Comparison of ENCODE assay signal across 19 mouse cellular contexts in the genomic region with DNA sequence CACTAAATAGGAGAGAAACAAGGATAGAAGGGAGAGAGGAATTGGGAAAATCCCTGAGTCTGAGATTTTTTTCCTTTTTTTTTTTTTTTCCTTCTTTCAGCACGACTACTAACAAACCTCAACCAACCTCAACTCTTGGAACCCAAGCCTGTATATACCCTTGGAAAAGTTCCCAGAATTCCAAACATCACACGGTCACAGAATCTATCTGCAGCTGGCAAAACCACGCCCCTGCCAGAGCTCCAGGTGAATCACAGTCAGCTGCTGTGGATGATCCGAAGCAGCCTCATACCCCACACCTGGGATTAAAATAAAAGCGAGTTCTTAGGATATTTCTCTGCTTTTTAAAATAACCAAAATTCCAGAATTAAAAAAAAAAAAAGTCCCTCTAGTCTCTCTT. TPM values are rescaled to one million over a fixed set of nuclear protein-coding genes. Genes with fewer than 3 reads are reported as not detected.
DNase-seq lines count a peak whose midpoint lies in the region; ATAC-seq and TF ChIP-seq lines count a peak whose summit lies in the region.
"Had no signal": no experiment of that assay in that cellular context is flagged by ENCODE, and none has a peak within 500 bp of the region (broad histone marks: within the 10 kb centered on the region; RNA-seq: fewer than 3 reads in every experiment).

No protein-coding gene starts in this region.

- H3K79me2 ChIP-seq in MEL (ENCODE audit: control insufficient read depth, insufficient read depth, low read length, poor library complexity), result no peaks in the 10 kb centered on the region; the same call in 1 of the 2 replicates

- no peak overlapping the region for H3K4me3 ChIP-seq in heart, embryonic 15.5 days
- H3K4me3 ChIP-seq in limb, embryonic 13.5 days, result no peak overlapping the region
- no peak overlapping the region for H3K4me3 ChIP-seq in limb, embryonic 10.5 days
- H3K4me3 ChIP-seq in MEL (ENCODE audit: control insufficient read depth in 1 of 2, insufficient read depth in 1 of 2, low read depth in 2 of 2, low read length in 2 of 2), result no peak overlapping the region; a peak in 1 of 4 replicates
- H3K4me3 ChIP-seq in liver, embryonic 15.5 days (replicated peaks), result no peak overlapping the region
- H3K4me3 ChIP-seq: forebrain, embryonic 12.5 days had no signal

- no peaks in the 10 kb centered on the region; the same call in 1 of the 2 replicates for H3K27me3 ChIP-seq in heart, embryonic 15.5 days
- peaks cover 68% of the 10 kb centered on the region for H3K27me3 ChIP-seq in limb, embryonic 13.5 days
- peaks cover 85% of the 10 kb centered on the region for H3K27me3 ChIP-seq in limb, embryonic 10.5 days (ENCODE audit: low read depth, poor library complexity, severe bottlenecking)
- no peaks in the 10 kb centered on the region for H3K27me3 ChIP-seq in MEL (ENCODE audit: control insufficient read depth in 1 of 2, insufficient read depth in 2 of 2, low read length in 2 of 2)
- H3K27me3 ChIP-seq in liver, embryonic 15.5 days, result peaks cover 21% of the 10 kb centered on the region
- H3K27me3 ChIP-seq: megakaryocyte, embryonic 14.5 days had no signal

- no peak for TF ChIP-seq CTCF in MEL (IDR thresholded peaks at IDR 0.05 in 2 of 3, conservative IDR thresholded peaks at IDR 0.05 in 1 of 3; ENCODE audit: control insufficient read depth in 1 of 3, insufficient read depth in 1 of 3, low read depth in 2 of 3, low read length in 3 of 3, poor library complexity in 1 of 3, severe bottlenecking in 1 of 3)

- no peak for TF ChIP-seq POLR2A in MEL (IDR thresholded peaks at IDR 0.05; ENCODE audit: control insufficient read depth in 1 of 2, insufficient read depth in 1 of 2, low read depth in 1 of 2, low read length in 2 of 2, poor library complexity in 1 of 2)

- H3K9ac ChIP-seq in heart, embryonic 15.5 days, result no peak overlapping the region
- H3K9ac ChIP-seq in limb, embryonic 13.5 days, result peak overlapping the region; percentile 54; the same call in 1 of the 2 replicates
- peak overlapping the region; percentile 59 for H3K9ac ChIP-seq in MEL (ENCODE audit: control insufficient read depth, low read depth, low read length, poor library complexity, severe bottlenecking)
- no peak overlapping the region; the same call in 1 of the 2 replicates for H3K9ac ChIP-seq in liver, embryonic 15.5 days
- H3K9ac ChIP-seq: forebrain, embryonic 12.5 days; midbrain, embryonic 15.5 days had no signal

- TF ChIP-seq EP300 in MEL (IDR thresholded peaks at IDR 0.05; ENCODE audit: low read depth in 1 of 2, low read length in 2 of 2), result no peak

- DNase-seq in heart, postnatal 4 days, result no peak
- DNase-seq in limb, embryonic 10.5 days (ENCODE audit: low spot score), result no peak
- no peak for DNase-seq in MEL (ENCODE audit: low read depth, low spot score)
- no peak for DNase-seq in adrenal gland, postnatal 36 days
- DNase-seq in layer of hippocampus, postnatal 36 days, result no peak
- DNase-seq: gastrocnemius, postnatal 36 days had no signal

- no peak overlapping the region for H3K27ac ChIP-seq in heart, embryonic 15.5 days
- no peak overlapping the region for H3K27ac ChIP-seq in limb, embryonic 13.5 days
- H3K27ac ChIP-seq in limb, embryonic 10.5 days, result no peak overlapping the region
- peak overlapping the region; percentile 92 for H3K27ac ChIP-seq in MEL (ENCODE audit: control insufficient read depth, low read depth, low read length)
- H3K27ac ChIP-seq in liver, embryonic 15.5 days (replicated peaks), result 0 out of 2 replicates have a peak overlapping the region, but pooled peaks have one; percentile 25
- H3K27ac ChIP-seq: forebrain, embryonic 12.5 days; hindbrain, postnatal 0 days; limb, embryonic 12.5 days; midbrain, embryonic 15.5 days; stomach, postnatal 0 days had no signal

- H3K4me1 ChIP-seq in heart, embryonic 15.5 days (replicated peaks), result peaks cover 39% of the 10 kb centered on the region
- peaks cover 35% of the 10 kb centered on the region for H3K4me1 ChIP-seq in limb, embryonic 13.5 days
- H3K4me1 ChIP-seq in limb, embryonic 10.5 days, result peaks cover 22% of the 10 kb centered on the region
- H3K4me1 ChIP-seq in MEL (ENCODE audit: control insufficient read depth in 1 of 2, insufficient read depth in 2 of 2, low read length in 2 of 2), result peaks cover 0 to 47% of the 10 kb centered on the region in 2 experiments; a peak in 3 of 4 replicates
- peaks cover 80% of the 10 kb centered on the region for H3K4me1 ChIP-seq in liver, embryonic 15.5 days (replicated peaks)

- TF ChIP-seq RAD21 in MEL (IDR thresholded peaks at IDR 0.05; ENCODE audit: low read depth, low read length), result no peak

- peaks cover 16% of the 10 kb centered on the region; the same call in 1 of the 2 replicates for H3K36me3 ChIP-seq in heart, embryonic 15.5 days
- H3K36me3 ChIP-seq in limb, embryonic 13.5 days, result no peaks in the 10 kb centered on the region
- no peaks in the 10 kb centered on the region for H3K36me3 ChIP-seq in limb, embryonic 10.5 days
- H3K36me3 ChIP-seq in MEL (ENCODE audit: control insufficient read depth in 1 of 2, insufficient read depth in 2 of 2, low read length in 2 of 2), result peaks cover 0 to 15% of the 10 kb centered on the region in 2 experiments; a peak in 2 of 4 replicates
- H3K36me3 ChIP-seq in liver, embryonic 15.5 days (replicated peaks), result peaks cover 28% of the 10 kb centered on the region
- H3K36me3 ChIP-seq: forebrain, embryonic 12.5 days; limb, embryonic 12.5 days; midbrain, embryonic 15.5 days had no signal

- no peak for ATAC-seq in heart, embryonic 15.5 days (replicated peaks; ENCODE audit: insufficient number of reproducible peaks, insufficient read depth, low FRiP score, low read depth)
- ATAC-seq in limb, embryonic 13.5 days (ENCODE audit: low FRiP score, low read depth), result no peak
- ATAC-seq in liver, embryonic 15.5 days (ENCODE audit: insufficient read depth), result no peak
- ATAC-seq: midbrain, embryonic 15.5 days had no signal

- H3K9me3 ChIP-seq in heart, embryonic 15.5 days (replicated peaks), result no peaks in the 10 kb centered on the region
- no peaks in the 10 kb centered on the region for H3K9me3 ChIP-seq in limb, embryonic 13.5 days
- H3K9me3 ChIP-seq in limb, embryonic 10.5 days (replicated peaks), result no peaks in the 10 kb centered on the region
- H3K9me3 ChIP-seq in MEL (replicated peaks; ENCODE audit: insufficient read depth, low read length), result no peaks in the 10 kb centered on the region
- H3K9me3 ChIP-seq in liver, embryonic 15.5 days (replicated peaks), result no peaks in the 10 kb centered on the region
- H3K9me3 ChIP-seq: forebrain, embryonic 12.5 days; heart, embryonic 10.5 days; limb, embryonic 12.5 days; megakaryocyte, embryonic 14.5 days; midbrain, embryonic 15.5 days had no signal

- WGBS in heart, embryonic 15.5 days, result 33% methylated on average over 5 of the region's 5 CpGs
- 32% methylated on average over 5 of the region's 5 CpGs for WGBS in limb, embryonic 13.5 days
- WGBS in limb, embryonic 10.5 days, result 65% methylated on average over 5 of the region's 5 CpGs
- WGBS in liver, embryonic 15.5 days (ENCODE audit: insufficient replicate concordance), result 45% methylated on average over 5 of the region's 5 CpGs

- peak overlapping the region; percentile 69; the same call in 1 of the 2 replicates for H3K4me2 ChIP-seq in heart, embryonic 15.5 days
- H3K4me2 ChIP-seq in limb, embryonic 13.5 days (replicated peaks), result no peak overlapping the region; the same call in 1 of the 2 replicates
- peak overlapping the region; percentile 68 for H3K4me2 ChIP-seq in liver, embryonic 15.5 days

TF ChIP-seq in MEL, 35 proteins besides CTCF, POLR2A, EP300 and RAD21:
- TF ChIP-seq RCOR1 (IDR thresholded peaks at IDR 0.05; ENCODE audit: low read depth, low read length), result no peak

RNA-seq across cellular contexts. Expression of a gene that starts 18.2 kb away (rescaled TPM):
- not detected in 2 replicates for polyA plus RNA-seq in heart, embryonic 15.5 days (2015; fragmentation: Nextera tagmentation; extraction: Ambion mirVana)
- total RNA-seq in heart, postnatal 4 days (2021), result not detected
- 0.14 and 0.38 TPM in 2 replicates for polyA plus RNA-seq in limb, embryonic 13.5 days (2015; fragmentation: Nextera tagmentation; extraction: Ambion mirVana)
- not detected in 2 replicates for polyA plus RNA-seq in limb, embryonic 10.5 days (2016; fragmentation: Nextera tagmentation; extraction: Ambion mirVana)
- 0.12 TPM in 1 of 2 replicates, not detected in the other for total RNA-seq in MEL (2012; rRNA removed)
- polyA plus RNA-seq in MEL (2012; ENCODE audit: insufficient read depth in 1 of 2, insufficient read length in 2 of 2, low read depth in 1 of 2, low replicate concordance in 2 of 2, missing spikeins in 1 of 2), result under 1 TPM in 1 of 2 experiments, not detected in 1; 0.07 TPM
- polyA plus RNA-seq in liver, embryonic 15.5 days (2015; fragmentation: Nextera tagmentation; extraction: Ambion mirVana), result not detected in 2 replicates
- total RNA-seq in adrenal gland, postnatal 36 days (2021), result not detected
- total RNA-seq in layer of hippocampus, postnatal 36 days (2021), result under 1 TPM; 0.52 to 0.56 TPM
- total RNA-seq: adrenal gland, adult 18-20 months; ES-E14; gastrocnemius, postnatal 36 days had no signal
- polyA plus RNA-seq: forebrain, embryonic 12.5 days; heart, embryonic 10.5 days; limb, embryonic 12.5 days; midbrain, embryonic 15.5 days; neural tube, embryonic 11.5 days; stomach, postnatal 0 days had no signal

RNA-seq across cellular contexts. Expression of a gene that starts 34.0 kb away (rescaled TPM):
- 26.1 and 31.0 TPM in 2 replicates for polyA plus RNA-seq in heart, embryonic 15.5 days (2015; fragmentation: Nextera tagmentation; extraction: Ambion mirVana)
- total RNA-seq in heart, postnatal 4 days (2021), result 10 to 100 TPM; 28.4 to 31.1 TPM
- polyA plus RNA-seq in limb, embryonic 13.5 days (2015; fragmentation: Nextera tagmentation; extraction: Ambion mirVana), result 59.2 and 59.9 TPM in 2 replicates
- polyA plus RNA-seq in limb, embryonic 10.5 days (2016; fragmentation: Nextera tagmentation; extraction: Ambion mirVana), result 84.2 and 86.1 TPM in 2 replicates
- 84.3 and 98.5 TPM in 2 replicates for total RNA-seq in MEL (2012; rRNA removed)
- polyA plus RNA-seq in MEL (2012; ENCODE audit: insufficient read depth in 1 of 2, insufficient read length in 2 of 2, low read depth in 1 of 2, low replicate concordance in 2 of 2, missing spikeins in 1 of 2), result 100 to 1,000 TPM in 1 of 2 experiments, 10 to 100 TPM in 1; 30.2 to 122 TPM
- 23.1 and 25.6 TPM in 2 replicates for polyA plus RNA-seq in liver, embryonic 15.5 days (2015; fragmentation: Nextera tagmentation; extraction: Ambion mirVana)
- 10 to 100 TPM; 40.1 to 42.7 TPM for total RNA-seq in adrenal gland, postnatal 36 days (2021)
- total RNA-seq in layer of hippocampus, postnatal 36 days (2021), result 10 to 100 TPM; 38.9 to 39.1 TPM

Comparison
In these comparisons a context has a peak if more than half of its experiments do, and no peak if none do; other contexts are left out.
1. H3K27ac ChIP-seq: peak in MEL (single experiment) and liver, embryonic 15.5 days (single experiment); none in heart, embryonic 15.5 days (single experiment), limb, embryonic 13.5 days (single experiment) and limb, embryonic 10.5 days (single experiment).
2. H3K9ac ChIP-seq: peak in limb, embryonic 13.5 days (single experiment) and MEL (single experiment); none in heart, embryonic 15.5 days (single experiment) and liver, embryonic 15.5 days (single experiment).